Mouse (Mus musculus): ENCODE measurements around the gene Lrrc52.

Lrrc52 gene

GRCm38 (mm10) chr1:167436186-167436975 is 30.2 kb downstream of the Lrrc52 start:
- DNase-seq = no peak

GRCm38 (mm10) chr1:167434931-167435330 is 31.6 kb downstream of the Lrrc52 start:
- no peak for DNase-seq

- no peak for DNase-seq
Measured at GRCm38 (mm10) chr1:167430976-167431676, 35.5 kb downstream of the Lrrc52 start.

- no peak for DNase-seq
Measured at GRCm38 (mm10) chr1:167426681-167427080, 39.9 kb downstream of the Lrrc52 start.

- DNase-seq = no peak
Measured at GRCm38 (mm10) chr1:167425572-167425971, 41.0 kb downstream of the Lrrc52 start.

- DNase-seq = no peak
Measured at GRCm38 (mm10) chr1:167422501-167423240, 43.9 kb downstream of the Lrrc52 start.

GRCm38 (mm10) chr1:167414846-167415245 is 51.7 kb downstream of the Lrrc52 start:
- DNase-seq = peak; percentile 84

- no peak for DNase-seq
Measured at GRCm38 (mm10) chr1:167411991-167412715, 54.4 kb downstream of the Lrrc52 start.

GRCm38 (mm10) chr1:167409601-167410000 is 57.0 kb downstream of the Lrrc52 start:
- DNase-seq = no peak

GRCm38 (mm10) chr1:167405237-167405636 is 61.3 kb downstream of the Lrrc52 start:
- no peak for DNase-seq
